Mouse (Mus musculus) liver, embryonic 16.5 days (tissue): ENCODE results near the gene Gm4307. TPM values are rescaled to one million over a fixed set of nuclear protein-coding genes. Genes with fewer than 3 reads are reported as not detected.
"Not testable (repeated sequence)": the region's sequence is repeated elsewhere in the genome, so short reads cannot be mapped to it uniquely, and the experiment has no call there.

Experiments
- ATAC-seq: fragments of 200-750 bp; cut with Nextera tagmentation; 2 replicates; pipeline ENCODE4 v1.8.0; 2017; ENCODE audit warnings: low read depth, mild to moderate bottlenecking, moderate number of reproducible peaks, moderate library complexity
- H3K27ac ChIP-seq: fragments of 300-500 bp; sonication (generic); 2 replicates; pipeline ENCODE4 v1.5.1; 2014; ENCODE audit warnings: mild to moderate bottlenecking, low read length
- H3K27me3 ChIP-seq: fragments of 300-500 bp; sonication (generic); 2 replicates; pipeline ENCODE4 v1.6.1; 2014; ENCODE audit warnings: low read depth, low read length, mixed read lengths; ENCODE audit not compliant: control insufficient read depth, insufficient read depth
- H3K36me3 ChIP-seq: fragments of 300-500 bp; sonication (generic); 2 replicates; pipeline ENCODE4 v1.6.1; 2014; ENCODE audit warnings: mild to moderate bottlenecking; ENCODE audit not compliant: control insufficient read depth, insufficient read depth
- H3K4me1 ChIP-seq: fragments of 300-500 bp; sonication (generic); 2 replicates; pipeline ENCODE4 v1.6.1; 2014; ENCODE audit warnings: low read depth, low read length, mixed read lengths; ENCODE audit not compliant: control insufficient read depth
- H3K4me2 ChIP-seq: fragments of 300-500 bp; sonication (generic); 2 replicates; pipeline ENCODE4 v1.6.1; 2014; ENCODE audit warnings: low read depth, low read length, mixed read lengths
- H3K4me3 ChIP-seq: fragments of 300-500 bp; sonication (generic); 2 replicates; pipeline ENCODE4 v1.5.1; 2014; ENCODE audit warnings: low read depth, mild to moderate bottlenecking, low read length
- H3K9ac ChIP-seq: fragments of 300-500 bp; sonication (generic); 2 replicates; pipeline ENCODE4 v1.6.1; 2014; ENCODE audit warnings: low read depth, low read length
- H3K9me3 ChIP-seq: fragments of 300-500 bp; sonication (generic); replicated peaks from 2 replicates; pipeline ENCODE4 v1.6.1; 2016; ENCODE audit warnings: low read length; ENCODE audit not compliant: control insufficient read depth
- WGBS: fragments of 180-500 bp; shearing (Covaris S2); extraction: QIAGEN DNeasy Blood & Tissue Kit; methylation state at CpG from one replicate; pipeline ENCODE4 v1.1.7; 2014; ENCODE audit not compliant: insufficient replicate concordance; 5-methylcytosine and 5-hydroxymethylcytosine counted together
- polyA plus RNA-seq: library from polyadenylated mRNA; unstranded; fragments of >200 nt; fragmentation: Nextera tagmentation; extraction: Ambion mirVana; gene quantifications from 2 replicates; pipeline ENCODE4 v1.2.1, GENCODE M21; 2015

Gm4307 gene
- polyA plus RNA-seq: not detected in 2 replicates

DNA sequence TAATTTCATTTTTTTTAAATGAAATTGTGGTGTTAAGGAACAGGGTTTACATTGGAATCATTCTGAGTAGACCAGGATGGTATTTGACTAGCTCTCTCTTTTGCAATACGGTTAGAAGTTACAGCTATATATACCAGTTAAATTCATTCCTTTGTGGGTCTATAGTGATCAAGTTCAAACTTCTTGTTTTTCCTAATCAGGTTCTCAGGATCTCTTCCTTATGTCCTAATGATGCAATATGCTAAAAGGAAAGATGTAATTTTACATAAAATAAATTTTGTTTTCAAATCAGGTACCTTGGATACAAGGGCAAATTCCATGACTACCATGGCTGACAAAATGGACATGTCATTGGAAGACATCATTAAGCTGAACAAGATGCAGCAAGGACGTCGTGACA is at the start of gene Gm4307:
TSS of gene Gm4307 (plus strand) at position 301 of the 400 bp plus-strand sequence.
- not testable (repeated sequence) for H3K9ac ChIP-seq, H3K27ac ChIP-seq, H3K4me2 ChIP-seq, H3K9me3 ChIP-seq, ATAC-seq, H3K27me3 ChIP-seq, H3K36me3 ChIP-seq, H3K4me3 ChIP-seq, H3K4me1 ChIP-seq
- no CpG with 5 or more reads among the region's 3 CpGs for WGBS

DNA sequence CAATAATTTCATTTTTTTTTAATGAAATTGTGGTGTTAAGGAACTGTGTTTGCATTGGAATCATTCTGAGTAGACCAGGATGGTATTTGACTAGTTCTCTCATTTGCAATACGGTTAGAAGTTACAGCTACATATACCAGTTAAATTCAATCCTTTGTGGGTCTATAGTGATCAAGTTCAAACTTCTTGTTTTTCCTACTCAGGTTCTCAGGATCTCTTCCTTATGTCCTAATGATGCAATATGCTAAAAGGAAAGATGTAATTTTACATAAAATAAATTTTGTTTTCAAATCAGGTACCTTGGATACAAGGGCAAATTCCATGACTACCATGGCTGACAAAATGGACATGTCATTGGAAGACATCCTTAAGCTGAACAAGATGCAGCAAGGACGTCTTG is 25.8 kb upstream of the Gm4307 start, which contains the start of gene Gm4301:
TSS of gene Gm4301 (plus strand) at position 301 of the 400 bp plus-strand sequence.
- not testable (repeated sequence) for H3K4me1 ChIP-seq, H3K27me3 ChIP-seq, H3K9ac ChIP-seq, H3K4me3 ChIP-seq, H3K4me2 ChIP-seq, H3K9me3 ChIP-seq, H3K27ac ChIP-seq, ATAC-seq, H3K36me3 ChIP-seq
- no CpG with 5 or more reads among the region's 2 CpGs for WGBS

- not testable (repeated sequence) for H3K9ac ChIP-seq, H3K4me3 ChIP-seq, ATAC-seq, H3K27ac ChIP-seq, H3K9me3 ChIP-seq, H3K27me3 ChIP-seq, H3K4me2 ChIP-seq, H3K4me1 ChIP-seq, H3K36me3 ChIP-seq
- WGBS: no CpG with 5 or more reads among the region's 3 CpGs
Observed at GRCm38 (mm10) chr10:100340536-100340935, 20.6 kb upstream of the Gm4307 start, which contains the start of gene Gm4302. Gene Gm4302 (plus strand): TSS chr10:100340836.

GRCm38 (mm10) chr10:100345672-100346071 is 15.5 kb upstream of the Gm4307 start, which contains the start of gene Gm4303:
Gene Gm4303 (plus strand): TSS chr10:100345972.
- WGBS: no CpG with 5 or more reads among the region's 3 CpGs
- not testable (repeated sequence) for H3K4me2 ChIP-seq, H3K36me3 ChIP-seq, H3K9ac ChIP-seq, H3K4me1 ChIP-seq, H3K4me3 ChIP-seq, H3K9me3 ChIP-seq, H3K27ac ChIP-seq, ATAC-seq, H3K27me3 ChIP-seq

- not testable (repeated sequence) for H3K4me2 ChIP-seq, H3K27me3 ChIP-seq, ATAC-seq, H3K36me3 ChIP-seq, H3K4me1 ChIP-seq, H3K9me3 ChIP-seq, H3K27ac ChIP-seq, H3K4me3 ChIP-seq, H3K9ac ChIP-seq
- WGBS: no CpG with 5 or more reads among the region's 3 CpGs
Observed at GRCm38 (mm10) chr10:100350793-100351192, 10.3 kb upstream of the Gm4307 start, which contains the start of gene Gm4305. Gene Gm4305 (plus strand): TSS chr10:100351093.

GRCm38 (mm10) chr10:100356841-100357240 is 4.3 kb upstream of the Gm4307 start:
- H3K4me3 ChIP-seq, H3K4me1 ChIP-seq, H3K9ac ChIP-seq, H3K27me3 ChIP-seq, H3K4me2 ChIP-seq, H3K27ac ChIP-seq, ATAC-seq, H3K9me3 ChIP-seq, H3K36me3 ChIP-seq: not testable (repeated sequence)
- 29% methylated on average over 2 of the region's 2 CpGs for whole genome bisulfite sequencing

- not testable (repeated sequence) for ATAC-seq, H3K4me3 ChIP-seq, H3K27ac ChIP-seq, H3K9me3 ChIP-seq, H3K27me3 ChIP-seq, H3K36me3 ChIP-seq, H3K9ac ChIP-seq, H3K4me2 ChIP-seq, H3K4me1 ChIP-seq
- no CpG with 5 or more reads among the region's 2 CpGs for WGBS
Observed at GRCm38 (mm10) chr10:100382460-100382859, 21.3 kb downstream of the Gm4307 start, which contains the start of gene Gm4312. Gene Gm4312 (minus strand): TSS chr10:100382560.

DNA sequence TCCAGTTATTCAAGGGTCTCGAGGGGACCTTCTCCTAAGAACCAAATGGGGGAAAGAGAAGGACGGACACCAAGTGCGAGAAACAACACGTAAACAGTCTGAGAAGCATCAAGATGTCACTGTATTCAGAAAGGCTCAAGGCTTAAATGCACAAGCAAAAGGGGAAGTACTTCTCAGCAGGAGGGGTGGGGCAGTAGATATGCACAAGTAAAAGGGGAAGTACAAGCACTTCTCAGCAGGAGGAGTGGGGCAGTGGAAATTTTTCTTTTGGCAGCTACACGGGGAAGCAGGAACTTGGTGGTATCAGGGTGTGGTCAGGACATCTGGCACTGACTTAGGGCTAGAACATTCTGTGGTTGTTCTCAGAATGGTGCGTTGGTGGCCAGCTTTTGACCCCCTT is 41.2 kb downstream of the Gm4307 start:
- not testable (repeated sequence) for H3K27me3 ChIP-seq, H3K4me2 ChIP-seq, H3K4me3 ChIP-seq, H3K9ac ChIP-seq, ATAC-seq, H3K36me3 ChIP-seq, H3K27ac ChIP-seq, H3K9me3 ChIP-seq, H3K4me1 ChIP-seq
- 63% methylated on average over 6 of the region's 6 CpGs for WGBS
